Mouse (Mus musculus): ENCODE measurements around the gene Cntn2. TPM values are rescaled to one million over a fixed set of nuclear protein-coding genes. Genes with fewer than 3 reads are reported as not detected.
A peak's percentile ranks its signal among the peaks of the same experiment; 100 is the strongest.

Cntn2 gene
- 10 to 100 TPM; 81.8 to 82.9 TPM for total RNA-seq (2021)

DNA sequence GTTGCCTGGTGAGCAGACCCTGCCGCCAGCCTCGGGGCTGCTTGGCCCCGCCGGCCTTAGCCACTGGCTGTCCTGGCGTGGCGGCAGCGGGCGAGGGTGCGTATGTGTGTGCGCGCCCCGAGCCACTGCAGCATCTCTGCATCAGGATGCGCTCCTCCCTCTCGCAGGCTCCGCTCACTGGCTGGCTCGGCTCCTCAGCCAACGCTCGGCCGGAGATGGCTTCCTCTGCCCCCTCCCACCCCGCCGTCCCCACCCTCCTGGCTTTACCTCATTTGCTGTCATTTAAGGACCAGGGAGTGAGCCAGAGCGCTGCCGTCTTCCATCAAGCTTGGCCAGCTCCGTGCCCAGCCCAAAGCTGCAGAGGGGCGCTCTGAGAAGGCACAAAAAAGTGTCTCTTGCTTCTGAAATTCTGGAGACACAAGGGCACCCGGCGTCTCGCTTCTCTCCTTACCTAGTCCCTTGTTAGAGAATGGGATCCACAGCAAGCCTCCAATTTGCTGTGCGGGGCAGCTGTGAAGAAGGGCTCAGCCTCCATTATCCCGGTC is at the start of gene Cntn2:
TSS of gene Cntn2 (minus strand) at position 495 of the 545 bp plus-strand sequence.
- intact Hi-C loops (cut with DNase I) = loop anchor here (5.0 kb wide), 1 partner anchor 49 kb away; no protein-coding TSS in a partner anchor
- peak; percentile 78 to 85 for DNase-seq (ENCODE audit: low spot score in 2 of 2)

DNA sequence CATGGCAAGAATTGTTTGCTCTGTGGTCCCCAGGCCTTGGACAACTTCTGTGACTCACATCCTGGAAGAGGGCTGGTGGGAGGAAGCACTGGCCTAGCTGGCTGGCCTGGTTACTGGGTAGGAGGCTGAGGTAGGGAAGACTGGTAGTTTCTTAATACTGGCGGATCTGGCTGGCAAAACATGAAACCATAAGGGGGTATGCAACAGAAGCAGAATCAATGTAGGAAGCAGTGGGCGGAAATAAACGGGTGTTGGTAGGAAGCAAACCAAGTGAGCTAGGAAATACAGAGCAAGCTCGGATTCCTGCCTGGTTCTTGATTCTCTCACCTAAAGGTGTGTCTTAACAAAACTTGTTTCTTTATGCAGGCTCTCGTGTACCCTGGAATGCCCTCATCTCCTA is 49.1 kb upstream of the Cntn2 start:
- intact Hi-C loops (cut with DNase I) = loop anchor here (5.0 kb wide), 1 partner anchor 50 kb away; the partner anchor contains the start of gene Cntn2
- DNase-seq (ENCODE audit: low spot score in 2 of 2) = no peak

DNA sequence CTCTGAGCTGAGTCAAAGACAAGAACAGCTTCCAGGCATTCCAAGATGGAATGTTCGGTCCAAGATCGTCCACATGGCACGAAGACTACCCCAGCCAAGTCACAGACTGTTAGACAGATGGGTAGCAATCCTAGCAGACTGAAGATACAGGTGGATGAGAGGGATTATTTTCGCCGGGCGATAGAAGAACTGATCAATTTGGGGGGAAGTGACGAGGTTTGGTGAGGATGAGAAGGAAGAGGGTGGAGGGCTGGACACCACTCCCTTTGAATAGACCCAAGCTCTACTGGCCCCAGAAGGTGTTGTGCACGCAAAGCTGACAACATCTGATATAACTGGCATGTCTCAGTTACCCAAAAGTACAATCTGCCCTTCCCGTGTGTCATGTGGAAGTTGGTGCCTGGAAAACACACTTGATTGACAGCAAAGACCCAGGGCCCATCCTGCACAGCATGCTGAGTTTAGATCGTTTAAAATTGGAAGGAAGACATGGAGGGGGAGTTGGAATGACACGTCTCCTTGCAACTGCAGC is 48.4 kb upstream of the Cntn2 start:
- intact Hi-C loops (cut with DNase I) = loop anchor here (5.0 kb wide), 1 partner anchor 49 kb away; the partner anchor contains the start of gene Cntn2
- DNase-seq (ENCODE audit: low spot score in 2 of 2) = peak in 1 of 2 experiments; percentile 35

DNA sequence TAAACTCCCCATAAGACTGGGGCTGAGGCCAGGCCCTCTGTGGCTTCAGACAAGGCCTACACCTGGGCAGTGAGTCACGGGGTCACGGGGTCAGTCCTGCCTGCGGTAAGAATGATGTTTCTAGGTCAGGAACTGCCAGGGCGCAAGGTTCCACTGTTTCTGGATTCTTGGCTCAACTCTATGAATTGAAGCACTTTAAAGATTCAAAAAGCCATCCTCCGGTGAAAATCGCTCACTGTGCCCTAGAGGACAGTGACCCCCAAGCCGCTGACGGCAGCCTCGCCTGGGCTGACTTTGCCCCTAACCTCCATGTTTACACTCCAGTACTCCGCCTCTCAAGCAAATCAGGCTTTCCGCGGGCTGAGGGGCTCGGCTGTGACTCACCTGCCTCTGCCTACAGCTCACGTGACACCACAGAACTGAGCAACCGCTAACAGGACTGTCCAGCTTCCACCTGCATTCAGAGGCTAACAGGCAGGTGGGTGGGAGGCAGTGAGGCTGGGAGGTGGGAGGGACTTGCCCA is 43.7 kb upstream of the Cntn2 start:
- no peak for DNase-seq (ENCODE audit: low spot score in 2 of 2)
- intact Hi-C loops (cut with DNase I) = no loop called here

DNA sequence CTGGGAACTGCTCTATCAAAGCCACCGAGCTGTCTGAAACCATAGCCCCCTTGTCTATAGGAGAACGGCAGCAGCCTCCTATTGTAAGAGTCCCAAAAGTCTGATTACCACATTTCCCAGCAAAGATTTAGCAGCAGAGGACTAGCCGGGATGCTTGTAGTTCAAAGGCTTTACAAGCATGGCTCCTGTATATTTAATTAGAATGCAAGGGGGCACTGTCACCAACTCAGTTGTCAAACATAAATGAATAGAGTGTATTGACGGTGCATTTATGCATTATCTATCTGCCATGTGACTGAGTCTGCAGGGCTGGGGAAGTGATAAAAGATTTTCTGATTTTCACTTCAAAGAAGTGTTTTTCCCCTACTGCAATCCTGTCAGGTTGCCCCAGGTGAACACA is 42.3 kb upstream of the Cntn2 start:
- intact Hi-C loops (cut with DNase I) = no loop called here
- DNase-seq (ENCODE audit: low spot score in 2 of 2) = no peak

DNA sequence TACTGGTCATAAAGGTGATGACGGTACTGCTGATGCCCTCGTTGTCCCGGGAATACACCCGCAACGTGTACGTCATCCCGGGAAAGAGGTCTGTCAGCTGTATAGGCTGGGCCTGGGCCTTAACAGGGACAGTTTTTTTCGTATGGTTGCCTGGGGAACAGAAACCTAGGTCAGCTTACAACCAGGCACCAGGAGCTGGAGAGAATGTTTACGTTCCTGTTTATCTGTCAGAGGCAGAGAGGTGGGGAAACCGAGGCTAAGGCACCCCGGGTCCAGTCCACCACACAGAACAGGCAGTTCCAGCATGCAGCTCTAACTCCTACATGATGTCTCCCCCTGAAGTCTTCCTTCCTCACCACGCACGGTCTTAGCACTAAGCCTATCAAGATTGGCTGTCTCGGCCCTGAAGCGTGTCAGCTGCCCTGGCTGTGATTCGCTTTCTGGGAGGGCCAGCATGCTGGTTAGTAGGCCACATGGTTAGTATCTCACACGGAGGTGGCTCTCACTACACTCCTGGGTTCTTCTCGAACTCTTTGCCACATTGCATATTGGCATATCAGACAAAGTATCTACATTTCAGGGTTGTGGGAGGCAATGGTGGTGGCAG is 40.0 kb upstream of the Cntn2 start:
- intact Hi-C loops (cut with DNase I) = no loop called here
- DNase-seq (ENCODE audit: low spot score in 2 of 2) = peak in 1 of 2 experiments; percentile 46

DNA sequence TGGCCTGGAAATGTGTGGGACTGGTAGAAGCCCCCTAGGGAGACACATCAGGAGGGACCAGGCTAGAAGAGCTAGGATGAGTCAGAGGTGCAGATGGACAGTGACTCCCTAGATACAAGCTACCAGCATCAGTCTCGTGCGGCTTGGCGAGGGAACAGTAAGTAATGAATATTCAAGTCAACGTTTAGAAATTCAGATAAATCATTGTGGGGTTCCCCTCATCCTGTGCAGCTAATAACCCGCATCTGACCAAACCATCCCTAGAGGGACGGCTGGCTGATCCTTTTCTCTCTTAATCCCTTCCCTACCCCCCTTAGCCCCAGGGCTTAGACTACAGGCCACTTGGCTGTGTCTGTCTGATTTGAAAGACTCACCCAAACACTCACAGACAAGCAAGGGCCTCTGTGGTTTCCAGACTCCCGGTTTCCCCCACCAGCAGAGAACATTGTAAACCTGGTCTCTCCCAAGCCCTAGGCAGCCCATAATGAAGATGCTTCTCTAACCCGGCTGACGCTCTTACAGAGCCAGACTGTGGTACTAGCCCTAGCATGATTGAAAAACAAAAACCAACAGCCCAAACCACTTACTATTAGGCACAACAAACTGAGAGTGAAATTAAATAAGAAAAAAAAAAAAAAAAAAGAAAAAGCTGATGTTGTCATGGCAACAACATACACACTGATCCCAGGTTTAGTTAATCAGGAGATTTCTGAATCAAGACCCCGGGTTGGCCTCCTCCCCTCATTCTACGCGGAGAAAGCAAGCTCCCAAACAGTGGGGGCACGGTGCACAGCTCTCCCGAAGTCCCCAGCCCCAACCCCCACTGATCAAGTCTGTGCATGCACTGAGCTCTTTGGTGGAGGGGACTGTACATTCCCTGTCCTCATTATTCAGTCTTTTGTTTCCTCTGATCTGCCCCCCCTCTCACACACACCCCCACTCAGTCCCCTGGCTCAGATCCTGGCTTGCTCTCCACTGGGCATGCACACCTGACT is 39.1 kb upstream of the Cntn2 start:
- intact Hi-C loops (cut with DNase I) = no loop called here
- DNase-seq (ENCODE audit: low spot score in 2 of 2) = no peak

DNA sequence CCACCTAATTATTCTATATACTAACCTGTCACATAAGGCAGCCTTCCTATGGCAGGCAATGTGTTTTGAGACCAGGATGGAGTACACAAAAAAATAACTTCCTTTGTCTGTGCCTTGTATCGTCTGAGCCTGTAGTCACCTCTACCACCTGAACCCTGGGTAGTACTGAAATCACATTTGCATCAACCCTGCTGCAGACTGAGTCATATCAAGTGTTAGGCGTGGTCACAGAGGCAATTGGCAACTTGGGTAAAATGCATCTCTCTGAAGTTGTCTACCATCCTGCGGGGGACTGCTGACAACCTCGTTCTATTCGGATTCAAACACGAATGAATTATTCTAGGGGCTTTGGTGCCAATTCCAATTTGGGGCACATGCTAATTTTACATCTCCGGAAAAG is 37.0 kb upstream of the Cntn2 start:
- intact Hi-C loops (cut with DNase I) = no loop called here
- no peak for DNase-seq (ENCODE audit: low spot score in 2 of 2)

DNA sequence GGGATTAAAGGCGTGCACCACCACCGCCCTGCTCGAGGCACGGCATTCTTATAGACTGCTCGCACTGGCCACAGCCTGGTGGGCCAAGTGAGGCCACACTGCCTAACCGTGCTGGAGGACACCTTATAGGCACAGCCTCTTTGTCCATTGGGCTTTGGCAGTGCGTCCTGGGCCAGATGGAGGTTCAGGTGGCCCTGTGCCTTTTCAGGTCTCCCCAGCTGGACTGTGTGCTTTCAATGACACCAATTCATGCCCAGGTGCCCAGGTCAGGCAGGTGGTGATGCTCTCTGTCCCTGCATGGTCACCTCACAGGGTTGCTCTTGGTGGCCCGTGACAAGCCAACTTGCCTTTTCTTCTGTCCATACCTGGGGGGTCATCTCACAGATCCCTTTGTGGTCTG is 33.8 kb upstream of the Cntn2 start:
- intact Hi-C loops (cut with DNase I) = no loop called here
- DNase-seq (ENCODE audit: low spot score in 2 of 2) = no peak

DNA sequence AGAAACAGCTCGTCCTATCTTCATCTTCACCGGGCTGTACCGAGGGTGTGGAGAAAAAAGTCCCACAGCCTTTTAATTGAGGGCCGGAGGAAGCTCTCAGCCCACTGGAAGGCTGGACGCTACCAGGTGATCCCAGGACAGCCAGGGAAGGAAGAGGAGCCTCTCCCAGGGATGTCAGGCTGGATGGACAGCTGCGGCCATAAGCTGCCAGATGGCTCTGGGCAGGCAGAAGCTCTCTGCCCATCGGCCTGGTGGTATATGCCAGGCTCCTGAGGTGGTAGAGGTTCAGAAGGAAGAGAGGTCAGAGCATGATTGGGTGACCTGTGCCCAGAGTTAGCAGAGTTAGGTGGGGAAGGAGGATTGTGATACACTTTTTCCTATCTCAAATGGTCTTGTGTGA is 29.8 kb upstream of the Cntn2 start:
- DNase-seq (ENCODE audit: low spot score in 2 of 2) = no peak
- intact Hi-C loops (cut with DNase I) = no loop called here

DNA sequence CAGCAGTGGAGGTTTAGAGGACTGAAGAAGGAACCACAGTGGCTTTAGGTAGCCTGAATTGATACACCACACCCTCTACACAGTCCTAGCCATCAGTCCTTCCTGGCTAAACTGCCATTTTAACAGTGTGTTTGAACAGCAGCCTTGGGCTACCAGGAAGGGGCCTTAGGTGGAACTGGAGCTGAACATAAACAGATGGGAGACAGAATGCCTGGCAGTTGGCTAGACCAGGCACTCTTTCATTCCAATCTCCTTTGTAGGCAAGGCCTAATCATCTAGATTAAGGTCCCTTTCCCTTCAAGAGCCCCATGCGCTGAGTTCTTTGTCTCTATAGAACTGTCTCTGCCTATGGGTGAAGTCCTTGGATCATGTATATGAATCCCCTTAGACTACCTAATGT is 28.6 kb upstream of the Cntn2 start:
- intact Hi-C loops (cut with DNase I) = no loop called here

DNA sequence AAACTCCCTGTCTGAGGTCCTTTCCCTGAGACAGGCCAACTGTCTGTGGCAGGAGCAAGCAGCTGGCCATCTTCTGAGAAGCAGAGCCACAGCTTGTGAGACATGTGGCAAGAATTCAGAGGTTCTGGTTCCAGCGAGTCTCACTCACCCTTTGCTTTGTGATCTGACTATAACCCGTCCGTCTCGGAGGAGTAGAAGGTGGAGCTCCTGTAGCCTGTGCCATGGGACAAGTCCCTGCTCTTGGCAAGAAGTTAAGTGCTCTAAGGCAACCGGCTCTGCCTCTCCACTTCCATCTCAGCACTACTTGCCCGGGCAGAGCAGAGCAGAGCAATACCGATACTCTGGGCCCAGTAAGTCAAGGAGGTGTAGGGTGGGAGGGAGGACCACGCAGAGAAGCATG is 27.9 kb upstream of the Cntn2 start:
- no peak for DNase-seq (ENCODE audit: low spot score in 2 of 2)
- intact Hi-C loops (cut with DNase I) = no loop called here

More for the DNA sequence above, 28.6 kb upstream of the Cntn2 start:
- no peak for DNase-seq (ENCODE audit: low spot score in 2 of 2)

DNA sequence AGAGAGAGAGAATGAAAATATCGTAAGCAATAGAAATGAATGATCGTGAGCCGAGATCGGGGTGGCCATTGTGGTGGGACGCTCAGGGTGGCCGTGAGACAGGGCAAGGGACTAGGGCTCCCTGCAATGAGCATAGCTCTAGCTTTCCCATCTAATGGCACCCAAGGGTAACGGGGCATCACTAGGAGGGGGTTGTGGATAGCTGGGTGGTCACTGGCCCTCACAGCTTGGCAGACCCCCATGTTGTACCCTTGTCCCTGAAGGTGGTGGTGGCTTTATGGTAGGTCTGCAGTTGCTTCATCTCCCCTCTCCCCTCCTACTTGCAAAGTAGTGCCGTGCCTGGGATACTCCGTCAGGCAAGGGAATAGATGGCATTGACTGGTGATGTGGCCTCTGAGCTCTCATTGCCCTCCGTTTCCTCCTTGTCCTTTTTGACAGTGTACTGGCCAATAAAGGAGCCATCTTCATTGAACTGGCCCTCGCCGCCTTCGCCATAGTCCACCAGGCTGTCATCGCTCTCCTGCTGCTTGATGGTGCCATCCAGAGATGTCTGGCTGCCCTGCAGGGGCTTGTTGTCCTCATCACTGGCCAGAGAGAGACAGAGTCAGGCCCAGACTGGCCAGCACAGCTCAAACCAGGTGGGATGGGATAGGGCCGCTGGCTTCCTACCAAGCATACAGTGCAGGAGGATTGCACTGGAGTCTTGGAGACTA is 27.2 kb upstream of the Cntn2 start:
- intact Hi-C loops (cut with DNase I) = no loop called here
- DNase-seq (ENCODE audit: low spot score in 2 of 2) = no peak

DNA sequence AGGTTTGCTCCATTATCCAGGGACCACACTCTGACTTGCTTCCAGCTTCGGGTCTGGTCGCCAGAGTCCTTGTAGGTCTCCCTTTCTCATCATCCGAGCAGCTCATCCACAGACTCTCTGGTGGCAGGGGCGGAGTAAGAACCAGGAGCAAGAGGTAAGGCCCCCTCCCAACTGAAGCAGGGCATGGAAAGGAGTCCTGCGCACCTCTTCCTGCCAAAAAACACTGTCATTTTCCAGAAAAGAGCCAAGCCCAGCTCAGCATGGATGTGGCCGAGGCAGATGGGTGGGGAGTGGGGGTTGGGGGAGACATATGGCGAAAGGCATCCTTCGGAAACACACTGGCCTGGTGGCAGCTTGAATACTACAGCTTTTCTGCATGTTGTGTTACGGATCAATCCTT is 26.5 kb upstream of the Cntn2 start:
- intact Hi-C loops (cut with DNase I) = no loop called here
- no peak for DNase-seq (ENCODE audit: low spot score in 2 of 2)

DNA sequence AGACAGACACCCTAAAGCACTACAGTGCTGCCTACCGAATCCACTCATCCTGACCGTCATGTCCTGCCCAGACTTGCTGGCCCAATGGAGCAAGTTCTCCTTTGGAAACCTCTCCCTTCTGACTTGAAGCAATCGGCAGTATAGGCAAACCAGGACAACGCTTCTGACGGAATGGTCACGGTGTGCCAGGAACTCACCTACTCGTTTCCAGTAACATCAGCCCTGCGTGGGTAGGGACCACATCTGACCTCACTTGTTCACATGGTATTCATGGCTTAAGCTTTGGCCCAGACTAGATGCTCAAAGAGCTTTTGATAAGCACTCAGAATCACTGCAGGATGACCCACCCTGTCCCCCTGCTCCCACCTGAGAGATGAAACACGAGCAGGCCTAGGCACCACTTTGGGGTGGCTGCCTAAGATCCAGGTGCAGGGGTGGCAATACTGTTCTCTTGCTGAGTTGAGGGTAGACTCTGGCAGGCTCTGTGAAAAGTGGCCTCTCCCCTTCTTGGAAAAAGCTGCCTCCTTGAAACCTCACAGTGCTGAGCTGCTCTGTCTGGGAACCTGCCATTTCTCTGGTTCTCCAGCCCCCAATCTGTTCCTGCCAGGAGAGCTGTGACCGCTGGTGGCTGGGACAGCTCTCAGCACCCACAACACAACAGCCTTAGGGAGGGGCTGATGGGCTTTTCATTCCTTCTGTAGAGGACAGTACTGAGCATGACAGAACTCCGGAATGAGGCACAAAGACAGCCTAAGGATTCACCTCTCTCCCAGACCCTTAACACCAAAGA is 24.5 kb upstream of the Cntn2 start:
- peak in 1 of 2 experiments; percentile 25 for DNase-seq (ENCODE audit: low spot score in 2 of 2)
- intact Hi-C loops (cut with DNase I) = no loop called here

DNA sequence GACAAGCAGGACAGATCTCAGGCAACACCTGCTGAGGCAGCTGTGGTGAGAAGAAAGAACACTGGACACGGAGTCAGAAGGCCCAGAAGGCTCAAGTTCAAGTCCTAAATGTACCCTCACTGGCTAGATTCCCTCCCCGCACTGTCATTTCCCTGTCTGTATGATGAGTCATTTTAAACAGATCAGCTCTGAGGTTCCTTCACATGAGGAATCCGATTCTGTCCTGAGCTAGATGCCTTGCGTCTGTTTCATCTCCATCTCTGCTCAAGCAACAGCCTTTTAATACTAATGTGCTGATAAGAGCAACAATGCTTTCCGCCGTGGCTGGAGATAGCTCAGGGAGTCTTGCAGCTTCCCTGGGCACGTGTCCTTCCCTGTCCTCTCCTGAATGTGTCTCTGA is 22.7 kb upstream of the Cntn2 start:
- intact Hi-C loops (cut with DNase I) = no loop called here
- peak in 1 of 2 experiments; percentile 19 for DNase-seq (ENCODE audit: low spot score in 2 of 2)

DNA sequence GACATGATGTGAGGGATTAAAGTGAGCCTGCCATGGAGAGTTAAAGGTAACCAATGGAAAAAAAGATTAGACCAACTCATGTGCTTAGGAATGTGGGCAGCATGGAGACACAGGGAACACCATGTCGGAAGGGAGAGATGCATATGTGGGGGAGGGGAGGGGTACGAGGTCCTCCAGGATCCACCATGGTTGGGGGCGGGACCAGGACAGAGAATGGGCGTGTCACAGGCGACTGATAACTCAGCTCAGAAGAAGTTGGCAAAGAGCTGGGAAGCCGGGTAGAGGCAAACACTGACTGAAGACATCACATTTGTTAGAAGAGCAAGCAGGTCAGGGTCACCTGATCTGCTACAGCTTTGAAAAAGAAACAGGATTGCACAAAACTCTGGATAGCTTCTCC is 21.9 kb upstream of the Cntn2 start:
- intact Hi-C loops (cut with DNase I) = no loop called here
- no peak for DNase-seq (ENCODE audit: low spot score in 2 of 2)

DNA sequence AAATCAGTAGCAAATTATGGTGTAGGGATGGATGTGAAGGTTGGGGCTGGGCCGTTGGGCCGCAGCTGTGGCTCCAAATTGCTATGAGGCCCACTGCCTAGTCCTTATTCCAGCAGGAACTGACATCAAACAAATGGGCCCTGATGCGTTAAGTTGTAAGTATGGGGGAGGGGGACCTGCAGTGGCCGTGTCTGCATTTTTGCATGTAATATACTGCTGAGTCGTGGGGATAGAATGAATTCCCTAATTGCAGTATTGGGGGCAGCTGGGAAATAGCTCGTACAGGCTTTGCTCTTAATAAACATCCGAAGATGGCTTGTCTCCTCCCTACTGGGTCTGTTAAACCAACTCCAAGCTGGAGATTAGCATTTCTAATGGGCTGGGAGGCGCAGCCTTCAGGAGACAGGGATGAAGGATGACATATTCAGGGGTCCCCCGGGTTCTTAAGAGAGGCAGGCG is 19.3 kb upstream of the Cntn2 start:
- DNase-seq (ENCODE audit: low spot score in 2 of 2) = no peak
- intact Hi-C loops (cut with DNase I) = no loop called here
